Mouse (Mus musculus) kidney, postnatal 0 days (tissue): ENCODE results near the gene Gstt2. TPM values are rescaled to one million over a fixed set of nuclear protein-coding genes. Genes with fewer than 3 reads are reported as not detected.

Source experiments
- ATAC-seq: fragments of 200-750 bp; cut with Nextera tagmentation; replicated peaks from 2 replicates; pipeline ENCODE4 v1.8.0; 2017; ENCODE audit warnings: low read depth, moderate number of reproducible peaks, moderate TSS enrichment, moderate library complexity; ENCODE audit not compliant: low FRiP score
- DNase-seq: peaks from one replicate; pipeline ENCODE4 v3.0.0-alpha.2; 2016; ENCODE audit warnings: low spot score
- H3K27ac ChIP-seq: fragments of 300-500 bp; sonication (generic); 2 replicates; pipeline ENCODE4 v1.5.1; 2014; ENCODE audit warnings: mild to moderate bottlenecking
- H3K27me3 ChIP-seq: fragments of 300-500 bp; sonication (generic); 2 replicates; pipeline ENCODE4 v1.6.1; 2014; ENCODE audit warnings: low read length, mixed read lengths; ENCODE audit not compliant: insufficient read depth
- H3K36me3 ChIP-seq: fragments of 300-500 bp; sonication (generic); 2 replicates; pipeline ENCODE4 v1.6.1; 2014; ENCODE audit warnings: low read length, mixed read lengths; ENCODE audit not compliant: insufficient read depth
- H3K4me1 ChIP-seq: fragments of 300-500 bp; sonication (generic); replicated peaks from 2 replicates; pipeline ENCODE4 v1.6.1; 2014; ENCODE audit warnings: antibody characterized with exemption, low read length, mixed read lengths; ENCODE audit not compliant: insufficient read depth
- H3K4me2 ChIP-seq: fragments of 300-500 bp; sonication (generic); 2 replicates; pipeline ENCODE4 v1.6.1; 2014; ENCODE audit warnings: mild to moderate bottlenecking, low read length, moderate library complexity, mixed read lengths
- H3K4me3 ChIP-seq: fragments of 300-500 bp; sonication (generic); replicated peaks from 2 replicates; pipeline ENCODE4 v1.5.1; 2014; ENCODE audit warnings: low read depth, low read length
- H3K9ac ChIP-seq: fragments of 300-500 bp; sonication (generic); 2 replicates; pipeline ENCODE4 v1.6.1; 2014; ENCODE audit warnings: low read depth, low read length
- H3K9me3 ChIP-seq: fragments of 300-500 bp; sonication (generic); replicated peaks from 2 replicates; pipeline ENCODE4 v1.6.1; 2016; ENCODE audit warnings: low read length, inconsistent platforms, mixed read lengths
- CTCF ChIP-seq: IDR thresholded peaks from 2 replicates; pipeline ENCODE4 v1.5.1; 2016; ENCODE audit warnings: antibody characterized with exemption, low read depth, mild to moderate bottlenecking, moderate library complexity
- WGBS: fragments of 180-500 bp; shearing (Covaris S2); extraction: QIAGEN DNeasy Blood & Tissue Kit; methylation state at CpG from one replicate; pipeline ENCODE4 v1.1.7; 2014; 5-methylcytosine and 5-hydroxymethylcytosine counted together
- polyA plus RNA-seq: library from polyadenylated mRNA; unstranded; fragments of >200 nt; fragmentation: Nextera tagmentation; extraction: Ambion mirVana; gene quantifications from 2 replicates; pipeline ENCODE4 v1.2.1, GENCODE M21; 2015

Gene Gstt2
- polyA plus RNA-seq, 1 experiment from 2014 or later, result 125 TPM

DNA sequence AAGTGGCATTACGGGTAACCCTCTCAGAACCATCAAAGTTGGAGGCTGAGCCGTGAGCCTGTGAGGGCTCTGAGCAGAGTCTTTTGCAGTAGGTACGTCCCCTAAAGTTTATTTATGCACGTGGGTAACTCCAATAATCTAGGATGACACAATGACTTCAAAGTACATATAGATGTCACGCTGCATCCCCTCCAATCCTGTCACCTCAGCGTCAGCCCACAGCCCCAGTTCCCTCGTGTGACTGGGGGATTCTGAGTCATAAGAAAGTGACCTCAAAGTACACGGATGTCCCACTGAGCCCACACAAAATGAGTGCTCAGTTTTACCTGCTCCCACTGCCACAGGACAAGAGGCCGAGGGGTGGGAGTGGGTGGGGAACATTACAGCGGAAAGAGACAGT, 1.9 kb upstream of the Gstt2 start:
- no peak overlapping the region for H3K4me2 ChIP-seq
- no peaks in the 10 kb centered on the region for H3K36me3 ChIP-seq
- no peak overlapping the region for H3K9ac ChIP-seq
- DNase-seq, result no peak
- peaks cover 11% of the 10 kb centered on the region; the same call in 1 of the 2 replicates for H3K4me1 ChIP-seq
- no peaks in the 10 kb centered on the region for H3K27me3 ChIP-seq
- TF ChIP-seq CTCF, result no peak
- H3K4me3 ChIP-seq, result no peak overlapping the region
- WGBS, result 85% methylated on average over 10 of the region's 10 CpGs
- H3K27ac ChIP-seq, result no peak overlapping the region
- no peaks in the 10 kb centered on the region for H3K9me3 ChIP-seq
- no peak for ATAC-seq

GRCm38 (mm10) chr10:75835761-75836531, 1.3 kb downstream of the Gstt2 start:
- peak overlapping the region; percentile 81; the same call in 1 of the 2 replicates for H3K4me2 ChIP-seq
- WGBS, result 20% methylated on average over 6 of the region's 10 CpGs
- ATAC-seq (peak; percentile 33), DNase-seq (peak; percentile 74)
- no peak overlapping the region for H3K4me3 ChIP-seq
- no peaks in the 10 kb centered on the region for H3K9me3 ChIP-seq
- H3K27me3 ChIP-seq, result no peaks in the 10 kb centered on the region
- no peak overlapping the region for H3K9ac ChIP-seq
- peak; percentile 26; the same call in 1 of the 2 replicates for TF ChIP-seq CTCF
- no peaks in the 10 kb centered on the region for H3K36me3 ChIP-seq
- H3K27ac ChIP-seq, result peak overlapping the region; percentile 93
- H3K4me1 ChIP-seq, result peaks cover 18% of the 10 kb centered on the region; the same call in 1 of the 2 replicates

- no peaks in the 10 kb centered on the region for H3K9me3 ChIP-seq
- H3K36me3 ChIP-seq, result no peaks in the 10 kb centered on the region
- no peak for TF ChIP-seq CTCF
- H3K4me2 ChIP-seq, result peak overlapping the region; percentile 81
- no peaks in the 10 kb centered on the region for H3K27me3 ChIP-seq
- DNase-seq, result peak; percentile 67
- peak; percentile 55 for ATAC-seq
- peaks cover 18% of the 10 kb centered on the region; the same call in 1 of the 2 replicates for H3K4me1 ChIP-seq
- peak overlapping the region; percentile 93; the same call in 1 of the 2 replicates for H3K27ac ChIP-seq
- WGBS, result 3% methylated on average over 10 of the region's 10 CpGs
- peak overlapping the region; percentile 20; the same call in 1 of the 2 replicates for H3K9ac ChIP-seq
- H3K4me3 ChIP-seq, result peak overlapping the region; percentile 38; the same call in 1 of the 2 replicates
Measured at GRCm38 (mm10) chr10:75835307-75835706, 1.9 kb downstream of the Gstt2 start.

DNA sequence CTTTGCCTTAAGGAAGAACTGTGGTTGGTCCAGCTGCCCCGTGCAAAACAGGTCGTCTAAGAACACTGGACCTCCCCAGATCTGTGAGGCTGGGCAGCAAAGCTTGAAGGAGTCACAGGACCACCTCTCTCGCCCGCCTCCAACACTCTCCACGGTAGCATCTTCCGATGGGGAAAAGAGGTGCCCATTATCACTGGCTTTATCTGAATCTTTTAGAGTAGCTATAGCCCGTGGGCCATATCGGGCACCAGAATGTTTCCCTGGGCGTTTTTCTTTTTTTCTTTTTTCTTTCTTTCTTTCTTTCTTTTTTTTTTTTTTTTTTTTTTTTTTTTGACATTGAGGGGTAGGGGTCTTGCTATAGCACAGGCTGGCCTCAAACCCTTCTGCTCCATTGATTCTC, 2.5 kb downstream of the Gstt2 start:
- no peak for ATAC-seq
- H3K9ac ChIP-seq, result peak overlapping the region; percentile 51; the same call in 1 of the 2 replicates
- no peaks in the 10 kb centered on the region for H3K27me3 ChIP-seq
- DNase-seq, result no peak
- H3K4me1 ChIP-seq, result peaks cover 18% of the 10 kb centered on the region; the same call in 1 of the 2 replicates
- H3K36me3 ChIP-seq, result no peaks in the 10 kb centered on the region
- peak overlapping the region; percentile 93 for H3K27ac ChIP-seq
- no peak for TF ChIP-seq CTCF
- H3K9me3 ChIP-seq, result no peaks in the 10 kb centered on the region
- 10% methylated on average over 9 of the region's 9 CpGs for WGBS
- H3K4me2 ChIP-seq, result peak overlapping the region; percentile 81
- peak overlapping the region; percentile 38 for H3K4me3 ChIP-seq

DNA sequence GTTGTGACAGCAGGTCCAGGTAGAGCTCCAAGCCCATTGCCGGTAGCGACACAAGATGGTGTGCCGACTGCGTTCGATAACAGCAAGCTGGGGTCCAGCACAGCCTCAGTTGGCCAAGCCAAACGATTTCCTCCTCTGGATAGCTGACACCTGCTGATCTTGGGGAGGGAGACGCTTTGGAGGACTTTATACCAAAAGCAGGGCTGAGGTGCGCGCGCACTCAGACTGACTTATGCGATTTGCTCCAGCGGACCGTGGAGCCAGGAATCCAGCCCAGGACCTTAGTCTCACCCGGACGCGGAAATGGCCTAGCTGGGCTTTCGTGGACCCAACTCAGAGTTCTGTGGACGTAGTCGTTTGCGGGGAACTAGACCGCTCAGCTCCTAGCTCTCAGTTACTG, 3.0 kb downstream of the Gstt2 start:
- Histone ChIP-seq H3K27me3 (no peaks in the 10 kb centered on the region), H3K36me3 (no peaks in the 10 kb centered on the region), H3K9me3 (no peaks in the 10 kb centered on the region), H3K4me3 (peak overlapping the region; percentile 38), H3K4me2 (peak overlapping the region; percentile 81), H3K4me1 (peaks cover 18% of the 10 kb centered on the region; the same call in 1 of the 2 replicates), H3K27ac (peak overlapping the region; percentile 93), H3K9ac (peak overlapping the region; percentile 51)
- no peak for TF ChIP-seq CTCF
- DNase-seq, result peak; percentile 87
- WGBS, result 1% methylated on average over 21 of the region's 21 CpGs
- peak; percentile 43; the same call in 1 of the 2 replicates for ATAC-seq

DNA sequence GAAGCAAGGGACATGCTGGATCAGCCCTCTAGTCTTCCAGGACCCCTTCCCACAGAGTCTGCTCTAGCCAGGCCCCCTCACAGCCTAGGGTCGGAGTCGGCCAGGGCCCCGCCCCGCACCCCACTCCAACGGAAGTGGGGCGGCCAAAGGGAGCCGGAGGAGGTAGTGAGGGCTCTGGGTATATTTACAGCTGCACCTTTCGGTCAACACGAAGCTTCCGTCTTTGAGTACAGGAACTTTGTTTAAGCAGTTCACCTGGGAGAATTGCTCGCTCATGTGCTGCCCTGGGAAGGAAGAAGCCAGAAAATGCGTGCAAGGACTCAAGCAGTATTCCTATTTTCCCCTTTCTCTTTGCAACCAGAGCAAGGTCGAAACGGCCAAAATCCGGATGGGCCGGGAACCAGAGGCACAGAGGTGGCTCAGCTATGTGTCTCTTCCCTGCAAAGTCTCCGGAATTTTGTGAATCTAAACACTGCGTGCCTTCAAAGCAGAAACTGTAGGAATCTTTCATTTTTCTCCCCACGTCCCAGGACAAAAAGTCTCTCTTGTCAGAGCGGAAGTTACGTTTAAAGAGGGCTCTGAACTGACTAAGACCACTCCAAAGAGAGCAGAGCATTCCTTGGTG, 3.7 kb downstream of the Gstt2 start:
- H3K4me2 ChIP-seq, result peak overlapping the region; percentile 81
- no peaks in the 10 kb centered on the region for H3K9me3 ChIP-seq
- no peak for DNase-seq
- H3K27ac ChIP-seq, result peak overlapping the region; percentile 93
- peaks cover 18% of the 10 kb centered on the region; the same call in 1 of the 2 replicates for H3K4me1 ChIP-seq
- H3K36me3 ChIP-seq, result no peaks in the 10 kb centered on the region
- WGBS, result 15% methylated on average over 21 of the region's 21 CpGs
- peak overlapping the region; percentile 38 for H3K4me3 ChIP-seq
- peak overlapping the region; percentile 51 for H3K9ac ChIP-seq
- no peak for ATAC-seq
- no peak for TF ChIP-seq CTCF
- H3K27me3 ChIP-seq, result no peaks in the 10 kb centered on the region
